Mouse (Mus musculus): ENCODE results near the gene Rnaseh2b.

Rnaseh2b gene

DNA sequence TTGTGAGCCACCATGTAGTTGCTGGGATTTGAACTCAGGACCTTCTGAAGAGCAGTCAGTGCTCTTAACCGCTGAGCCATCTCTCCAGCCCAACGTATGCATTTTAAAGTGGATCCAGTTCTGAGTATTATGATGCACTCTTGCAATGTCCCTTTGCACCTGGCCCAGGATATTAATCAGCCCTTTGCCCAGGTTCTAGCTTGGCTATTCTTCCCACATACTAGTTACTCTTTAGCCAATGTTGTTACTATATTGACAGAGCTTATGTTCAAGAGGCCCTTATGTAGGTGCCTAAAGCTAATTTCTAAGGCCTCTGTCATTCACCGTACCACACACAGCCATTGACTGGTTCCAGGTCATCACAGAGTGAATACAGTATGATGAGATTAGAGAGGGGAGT lies 3.7 kb upstream of the Rnaseh2b start:
- no peak for DNase-seq (ENCODE audit: low read depth, low spot score)
- Histone ChIP-seq H3K36me3 (ENCODE audit: control insufficient read depth, insufficient read depth, low read length, poor library complexity, severe bottlenecking) (no peaks in the 10 kb centered on the region), H3K27me3 (ENCODE audit: control insufficient read depth, insufficient read depth, low read length, poor library complexity, severe bottlenecking) (no peaks in the 10 kb centered on the region)

DNA sequence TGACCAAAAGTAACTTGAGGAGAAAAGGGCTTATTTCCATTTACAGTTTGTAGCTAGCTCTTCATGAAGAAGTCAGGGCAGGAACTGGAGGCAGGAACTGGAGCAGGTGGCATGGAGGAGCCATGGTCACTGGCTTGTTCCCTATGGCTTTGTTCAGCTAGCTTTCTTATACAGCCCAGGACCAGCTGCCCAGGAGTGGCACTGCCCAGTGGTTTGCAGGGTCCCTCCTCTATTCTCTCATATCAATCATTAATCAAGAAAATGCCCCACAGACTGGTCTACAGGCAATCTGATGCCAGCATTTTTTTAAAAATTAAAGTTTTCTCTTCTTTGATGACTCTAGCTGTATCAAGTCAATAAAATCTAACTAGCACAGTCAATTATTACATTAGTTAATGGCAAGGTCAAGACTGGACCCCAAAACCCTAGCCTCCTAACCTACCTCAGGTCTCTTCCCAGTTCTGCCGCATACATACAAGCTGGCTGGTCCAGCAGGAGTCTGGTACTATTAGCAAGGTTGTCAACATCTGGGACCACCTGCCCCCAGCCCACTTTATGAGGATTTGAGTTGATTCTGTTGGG lies 892 bp upstream of the Rnaseh2b start:
- Histone ChIP-seq H3K27me3 (ENCODE audit: control insufficient read depth, insufficient read depth, low read length, poor library complexity, severe bottlenecking) (no peaks in the 10 kb centered on the region), H3K36me3 (ENCODE audit: control insufficient read depth, insufficient read depth, low read length, poor library complexity, severe bottlenecking) (no peaks in the 10 kb centered on the region)
- DNase-seq (ENCODE audit: low read depth, low spot score) = no peak

DNA sequence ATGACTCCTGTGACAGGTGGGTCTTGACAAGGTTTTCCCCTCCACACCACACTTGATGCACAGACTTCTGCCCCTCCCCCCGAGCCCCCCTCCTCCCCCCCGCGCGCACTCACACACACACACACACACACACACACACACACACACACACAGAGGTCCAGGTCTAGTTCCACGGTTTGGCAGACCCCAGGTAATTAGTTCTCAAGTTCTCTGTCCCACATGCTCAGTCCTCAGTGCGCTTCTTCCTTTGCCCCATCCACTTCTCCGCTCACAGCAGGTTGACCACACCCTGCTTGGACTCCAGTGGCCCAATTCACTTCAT lies 262 bp upstream of the Rnaseh2b start:
- DNase-seq (ENCODE audit: low read depth, low spot score) = no peak

DNA sequence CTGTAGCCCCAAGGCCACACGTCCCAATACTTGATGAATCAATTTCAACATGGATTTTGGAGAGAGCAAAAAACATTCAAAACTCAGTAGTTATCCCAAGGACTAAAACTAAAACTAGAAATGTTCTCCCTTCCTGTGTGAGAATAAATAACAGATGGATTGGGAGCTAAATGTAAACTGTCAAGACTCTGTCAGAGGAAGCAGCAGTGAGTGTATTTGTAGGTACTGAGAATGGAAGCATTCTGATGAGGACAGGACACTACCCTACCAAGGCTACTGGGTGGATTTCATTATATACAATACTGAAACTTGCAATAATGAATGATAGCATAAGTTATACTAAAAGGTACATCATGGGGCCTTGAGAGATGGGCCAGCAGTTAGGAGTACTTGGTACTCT lies 6.4 kb downstream of the Rnaseh2b start:
- Histone ChIP-seq H3K36me3 (ENCODE audit: control insufficient read depth, insufficient read depth, low read length, poor library complexity, severe bottlenecking) (no peaks in the 10 kb centered on the region), H3K27me3 (ENCODE audit: control insufficient read depth, insufficient read depth, low read length, poor library complexity, severe bottlenecking) (no peaks in the 10 kb centered on the region)
- DNase-seq (ENCODE audit: low read depth, low spot score) = no peak

More for the DNA sequence above, 262 bp upstream of the Rnaseh2b start:
- Histone ChIP-seq H3K27me3 (ENCODE audit: control insufficient read depth, insufficient read depth, low read length, poor library complexity, severe bottlenecking) (no peaks in the 10 kb centered on the region), H3K36me3 (ENCODE audit: control insufficient read depth, insufficient read depth, low read length, poor library complexity, severe bottlenecking) (no peaks in the 10 kb centered on the region)

DNA sequence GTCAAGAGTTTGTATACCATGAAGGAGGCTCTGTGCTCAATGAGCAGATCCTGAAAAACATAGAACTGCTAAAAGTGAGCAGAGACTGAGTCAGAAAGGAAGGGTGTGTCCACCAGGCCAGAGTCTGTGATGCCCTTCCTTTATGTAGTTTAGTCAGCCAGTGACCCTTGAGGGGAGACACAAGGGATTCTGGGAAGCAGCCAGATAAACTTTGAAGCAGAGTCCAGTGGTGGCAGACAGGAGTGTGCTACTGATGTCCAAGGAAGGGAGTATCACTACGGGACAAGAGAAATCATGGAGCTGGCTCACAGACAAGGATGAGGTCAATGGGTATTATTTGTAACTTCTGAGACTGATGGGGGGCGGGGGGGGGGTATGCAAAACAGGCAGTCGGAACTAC lies 7.6 kb downstream of the Rnaseh2b start:
- DNase-seq (ENCODE audit: low read depth, low spot score) = no peak
- Histone ChIP-seq H3K36me3 (ENCODE audit: control insufficient read depth, insufficient read depth, low read length, poor library complexity, severe bottlenecking) (no peaks in the 10 kb centered on the region), H3K27me3 (ENCODE audit: control insufficient read depth, insufficient read depth, low read length, poor library complexity, severe bottlenecking) (no peaks in the 10 kb centered on the region)

DNA sequence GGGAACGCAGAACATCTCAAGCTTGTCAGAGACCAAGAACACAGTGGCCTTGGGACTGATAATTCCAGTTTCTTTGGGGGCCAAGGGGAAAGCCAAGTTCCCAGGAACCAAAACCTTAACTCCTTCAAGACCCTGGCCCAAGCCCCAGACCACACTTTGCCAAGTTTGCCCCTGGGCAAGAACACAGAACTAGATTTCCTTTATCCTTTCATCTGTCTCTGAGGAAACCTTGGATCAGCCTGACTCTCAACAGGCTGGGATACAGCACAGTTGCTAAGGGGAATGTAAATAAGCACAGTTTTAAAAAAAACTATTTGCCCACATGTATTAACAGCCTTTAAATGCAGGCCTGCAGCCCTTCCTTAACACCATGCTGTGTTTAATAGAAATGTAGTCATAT lies 15.2 kb downstream of the Rnaseh2b start:
- no peak for DNase-seq (ENCODE audit: low read depth, low spot score)
- Histone ChIP-seq H3K27me3 (ENCODE audit: control insufficient read depth, insufficient read depth, low read length, poor library complexity, severe bottlenecking) (no peaks in the 10 kb centered on the region), H3K36me3 (ENCODE audit: control insufficient read depth, insufficient read depth, low read length, poor library complexity, severe bottlenecking) (no peaks in the 10 kb centered on the region)

DNA sequence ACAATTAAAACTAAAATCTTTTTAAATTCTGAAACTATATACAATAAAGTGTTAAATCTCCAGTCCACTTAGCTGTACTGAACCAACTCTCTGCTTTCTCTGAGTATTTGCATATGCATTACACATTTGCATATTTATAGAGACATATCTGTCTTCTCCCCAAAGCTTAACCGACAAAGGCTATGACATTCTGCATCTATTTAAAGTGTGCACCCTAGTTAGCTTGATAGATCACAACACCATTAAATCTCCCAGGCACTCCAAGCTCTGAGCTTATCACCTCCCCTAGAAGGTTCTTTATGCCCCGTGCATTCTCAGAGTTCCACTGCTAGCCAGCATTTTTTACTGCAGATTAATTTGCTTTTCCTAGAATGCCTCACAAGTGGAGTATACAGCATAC lies 16.6 kb downstream of the Rnaseh2b start:
- DNase-seq (ENCODE audit: low read depth, low spot score) = no peak
- Histone ChIP-seq H3K36me3 (ENCODE audit: control insufficient read depth, insufficient read depth, low read length, poor library complexity, severe bottlenecking) (no peaks in the 10 kb centered on the region), H3K27me3 (ENCODE audit: control insufficient read depth, insufficient read depth, low read length, poor library complexity, severe bottlenecking) (no peaks in the 10 kb centered on the region)

DNA sequence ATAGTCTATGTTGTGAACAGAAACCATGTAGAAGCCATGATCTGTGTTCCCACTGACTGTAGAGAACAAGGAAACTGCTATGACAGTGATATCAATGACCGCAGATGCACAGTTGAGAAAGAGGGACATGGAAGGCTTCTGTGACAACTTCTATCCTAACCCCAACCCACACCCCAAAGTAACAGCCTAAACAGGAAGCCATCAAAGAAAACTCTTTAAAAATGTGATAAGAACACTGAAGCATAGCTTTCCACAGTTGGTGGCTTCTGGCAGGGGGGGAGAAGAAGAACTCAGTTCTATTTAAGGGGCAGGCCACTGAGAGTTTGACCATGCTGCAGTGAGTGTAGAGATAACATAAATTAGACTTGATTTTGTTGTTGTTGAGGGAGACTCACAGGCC lies 19.3 kb downstream of the Rnaseh2b start:
- no peak for DNase-seq (ENCODE audit: low read depth, low spot score)
- Histone ChIP-seq H3K36me3 (ENCODE audit: control insufficient read depth, insufficient read depth, low read length, poor library complexity, severe bottlenecking) (no peaks in the 10 kb centered on the region), H3K27me3 (ENCODE audit: control insufficient read depth, insufficient read depth, low read length, poor library complexity, severe bottlenecking) (no peaks in the 10 kb centered on the region)

DNA sequence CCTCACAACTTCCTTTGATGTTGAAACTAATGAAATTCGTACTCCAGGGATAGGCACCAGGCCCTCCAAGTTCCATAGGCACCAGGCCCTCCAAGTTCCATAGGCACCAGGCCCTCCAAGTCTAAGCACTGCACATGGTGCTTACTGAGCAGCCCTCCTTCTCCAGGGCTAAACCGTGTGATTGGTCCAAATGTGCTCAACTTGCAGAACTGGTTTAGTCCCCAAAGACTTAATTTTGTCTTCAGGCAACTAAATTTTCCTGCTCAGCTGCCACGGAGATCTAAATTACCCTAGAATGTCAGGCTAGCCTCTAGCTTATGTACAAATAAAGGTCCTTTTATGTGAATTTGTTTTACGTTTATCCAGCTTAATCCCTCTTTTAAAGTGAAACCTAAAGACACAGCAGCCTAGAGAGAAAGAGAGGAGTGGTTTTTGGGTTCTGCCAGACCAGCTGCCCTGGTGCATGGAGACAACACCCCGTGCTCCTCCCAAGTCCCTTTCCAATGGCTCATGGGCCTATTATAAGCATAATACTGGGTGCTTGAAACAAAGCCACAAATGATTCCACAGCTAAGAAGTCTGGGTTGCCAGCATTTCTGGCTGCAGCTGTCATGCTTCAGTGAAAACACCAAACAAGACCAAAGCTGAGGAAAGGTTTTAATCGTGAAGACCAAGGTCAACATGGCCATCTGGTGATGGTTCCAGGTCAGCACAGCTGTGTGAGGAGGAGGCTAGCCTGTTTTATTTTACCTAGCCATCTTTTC lies 30.4 kb downstream of the Rnaseh2b start:
- no peaks in the 10 kb centered on the region for H3K36me3 ChIP-seq (ENCODE audit: control insufficient read depth, insufficient read depth, low read length, poor library complexity, severe bottlenecking)
- no peaks in the 10 kb centered on the region for H3K27me3 ChIP-seq (ENCODE audit: control insufficient read depth, insufficient read depth, low read length, poor library complexity, severe bottlenecking)
- DNase-seq (ENCODE audit: low read depth, low spot score) = no peak

DNA sequence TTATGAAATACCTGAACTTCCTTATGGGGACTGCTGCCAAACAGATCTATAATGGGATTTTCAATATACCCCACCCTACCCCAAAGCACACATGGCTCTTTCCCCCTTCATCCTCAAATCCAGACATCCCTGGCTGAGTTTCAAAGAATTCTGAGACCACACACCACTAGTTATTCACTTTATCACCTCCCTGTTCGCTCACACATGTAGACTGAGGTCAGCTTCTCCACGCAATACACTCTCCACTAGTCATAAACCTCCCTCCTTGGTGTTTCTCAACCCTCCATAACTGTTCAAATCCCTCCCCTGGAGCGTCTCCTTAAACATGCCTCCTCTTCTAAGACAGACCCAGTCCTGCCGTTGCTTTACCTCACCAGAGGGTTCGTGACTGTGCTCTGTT lies 31.1 kb downstream of the Rnaseh2b start:
- H3K36me3 ChIP-seq (ENCODE audit: control insufficient read depth, insufficient read depth, low read length, poor library complexity, severe bottlenecking) = no peaks in the 10 kb centered on the region
- H3K27me3 ChIP-seq (ENCODE audit: control insufficient read depth, insufficient read depth, low read length, poor library complexity, severe bottlenecking) = no peaks in the 10 kb centered on the region
- no peak for DNase-seq (ENCODE audit: low read depth, low spot score)

DNA sequence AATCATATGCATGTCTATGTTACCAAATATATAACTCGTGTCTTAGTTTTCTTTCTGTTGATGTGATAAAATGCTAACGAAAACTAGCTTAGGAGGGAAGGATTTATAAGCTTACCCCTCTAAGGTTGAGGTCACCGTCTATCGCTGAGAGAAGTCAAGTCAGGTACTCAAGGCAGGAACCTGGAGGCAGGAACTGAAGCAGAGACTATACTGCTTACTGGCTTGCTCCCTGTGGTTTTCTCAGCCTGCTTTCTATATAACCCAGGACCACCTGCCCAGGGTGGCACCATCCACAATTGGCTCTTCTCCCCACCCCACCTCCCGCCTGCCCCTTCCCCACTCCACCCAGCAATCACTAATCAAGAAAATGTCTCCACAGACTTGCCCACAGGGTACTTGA lies 32.6 kb downstream of the Rnaseh2b start:
- H3K27me3 ChIP-seq (ENCODE audit: control insufficient read depth, insufficient read depth, low read length, poor library complexity, severe bottlenecking) = no peaks in the 10 kb centered on the region
- DNase-seq (ENCODE audit: low read depth, low spot score) = no peak
- H3K36me3 ChIP-seq (ENCODE audit: control insufficient read depth, insufficient read depth, low read length, poor library complexity, severe bottlenecking) = no peaks in the 10 kb centered on the region

DNA sequence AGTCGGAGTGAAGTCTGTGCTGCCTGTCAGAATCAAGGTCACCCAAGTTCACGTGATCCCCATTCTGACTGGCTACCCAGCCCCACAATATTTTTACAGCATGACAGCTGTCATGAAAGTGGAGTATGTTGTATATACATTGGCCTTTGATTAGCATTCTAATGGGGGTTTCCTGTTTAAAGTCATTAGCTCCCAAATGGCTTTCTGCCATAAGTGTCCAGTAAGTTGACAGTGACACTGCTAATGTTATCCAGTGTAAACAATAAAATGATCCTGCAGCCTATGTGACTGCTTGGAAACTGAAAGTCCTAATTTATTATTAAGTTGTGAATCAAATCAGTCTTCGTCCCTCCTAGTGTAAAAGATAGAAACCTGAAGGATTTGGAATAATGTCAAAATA lies 33.6 kb downstream of the Rnaseh2b start:
- no peak for DNase-seq (ENCODE audit: low read depth, low spot score)
- H3K27me3 ChIP-seq (ENCODE audit: control insufficient read depth, insufficient read depth, low read length, poor library complexity, severe bottlenecking) = no peaks in the 10 kb centered on the region
- no peaks in the 10 kb centered on the region for H3K36me3 ChIP-seq (ENCODE audit: control insufficient read depth, insufficient read depth, low read length, poor library complexity, severe bottlenecking)

DNA sequence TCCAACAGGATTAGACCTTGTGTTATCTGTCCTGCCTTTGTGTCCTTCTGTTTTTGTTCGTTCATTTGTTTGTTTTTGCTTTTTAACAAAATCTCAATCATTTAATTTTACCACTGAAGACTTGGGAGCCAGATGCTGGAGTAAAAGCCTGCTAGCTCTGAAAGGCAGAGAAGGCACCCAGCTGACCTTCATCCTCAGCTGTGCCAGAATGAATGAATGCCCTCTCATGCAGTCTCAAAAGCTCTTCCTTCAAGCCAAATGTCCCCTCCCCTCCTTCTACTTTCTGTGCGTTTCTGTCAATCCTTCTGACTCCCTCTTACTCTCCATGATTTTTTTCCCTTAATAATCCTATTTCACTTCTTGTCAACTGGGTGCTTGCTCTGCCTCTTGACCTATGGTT lies 34.8 kb downstream of the Rnaseh2b start:
- DNase-seq (ENCODE audit: low read depth, low spot score) = no peak
- H3K36me3 ChIP-seq (ENCODE audit: control insufficient read depth, insufficient read depth, low read length, poor library complexity, severe bottlenecking) = no peaks in the 10 kb centered on the region
- H3K27me3 ChIP-seq (ENCODE audit: control insufficient read depth, insufficient read depth, low read length, poor library complexity, severe bottlenecking) = no peaks in the 10 kb centered on the region

DNA sequence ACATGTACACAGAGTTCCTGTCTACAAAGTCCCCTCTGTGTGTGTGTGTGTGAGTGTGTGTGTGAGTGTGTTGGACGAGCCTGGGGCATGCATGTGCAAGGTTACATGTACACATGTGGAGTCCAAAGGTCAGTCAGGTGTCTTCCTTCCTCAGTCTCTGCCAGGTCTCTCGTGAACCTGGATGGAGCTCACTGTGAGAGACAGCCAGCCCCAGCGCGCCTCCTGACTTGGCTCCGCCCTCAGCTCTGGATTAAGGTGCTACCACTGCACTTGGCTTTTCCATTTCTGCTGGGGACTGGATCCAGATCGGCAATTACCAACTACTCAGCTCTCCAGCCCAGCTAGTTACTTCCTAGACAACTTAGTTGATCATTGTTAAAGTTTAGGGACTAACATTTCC lies 36.2 kb downstream of the Rnaseh2b start:
- Histone ChIP-seq H3K27me3 (ENCODE audit: control insufficient read depth, insufficient read depth, low read length, poor library complexity, severe bottlenecking) (no peaks in the 10 kb centered on the region), H3K36me3 (ENCODE audit: control insufficient read depth, insufficient read depth, low read length, poor library complexity, severe bottlenecking) (no peaks in the 10 kb centered on the region)
- no peak for DNase-seq (ENCODE audit: low read depth, low spot score)

DNA sequence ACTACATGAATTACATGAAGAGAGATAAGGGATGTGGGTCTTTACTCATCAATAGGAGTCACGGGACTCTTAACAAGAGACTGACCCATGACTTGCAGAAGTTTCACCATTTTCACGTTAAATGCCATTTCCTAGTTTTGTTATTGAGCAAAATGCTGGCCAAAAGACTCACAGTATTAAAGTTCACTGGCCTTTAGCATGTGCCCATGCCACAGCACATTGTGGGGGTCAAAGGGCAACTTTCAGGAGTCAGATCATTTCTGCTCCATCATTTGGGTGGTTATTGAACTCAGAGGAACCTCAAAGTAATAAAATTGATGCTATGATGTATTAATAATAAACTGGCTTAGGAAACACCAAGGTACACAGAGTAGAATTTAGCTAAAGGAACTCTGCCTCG lies 37.2 kb downstream of the Rnaseh2b start:
- Histone ChIP-seq H3K27me3 (ENCODE audit: control insufficient read depth, insufficient read depth, low read length, poor library complexity, severe bottlenecking) (no peaks in the 10 kb centered on the region), H3K36me3 (ENCODE audit: control insufficient read depth, insufficient read depth, low read length, poor library complexity, severe bottlenecking) (no peaks in the 10 kb centered on the region)
- no peak for DNase-seq (ENCODE audit: low read depth, low spot score)

DNA sequence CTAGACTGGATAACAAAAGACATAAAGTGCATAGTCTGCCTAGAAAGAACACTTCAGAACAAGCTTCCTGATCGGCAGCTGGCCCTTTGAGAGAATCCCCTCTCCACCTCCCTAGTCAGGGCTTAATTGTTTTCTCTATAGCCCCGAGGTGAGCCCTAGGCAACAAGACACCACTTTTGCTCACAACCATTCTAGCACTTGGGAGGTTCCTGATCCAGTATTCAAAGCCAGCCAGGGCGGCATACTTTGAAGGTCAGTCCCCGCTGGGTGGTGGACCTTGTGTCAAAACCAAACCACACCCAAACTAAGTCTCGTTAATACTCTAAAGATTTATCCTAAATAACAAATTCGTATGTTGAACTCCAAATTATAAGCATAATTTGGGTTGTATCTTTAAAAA lies 39.1 kb downstream of the Rnaseh2b start:
- H3K27me3 ChIP-seq (ENCODE audit: control insufficient read depth, insufficient read depth, low read length, poor library complexity, severe bottlenecking) = no peaks in the 10 kb centered on the region
- H3K36me3 ChIP-seq (ENCODE audit: control insufficient read depth, insufficient read depth, low read length, poor library complexity, severe bottlenecking) = no peaks in the 10 kb centered on the region
- DNase-seq (ENCODE audit: low read depth, low spot score) = no peak

All from splenic B cell, adult 2 months (primary cell).